Mouse (Mus musculus) heart, embryonic 12.5 days (tissue): ENCODE measurements at regions not wholly inside any gene's neighbourhood (a gene's known extent, or its start where the extent isn't known, plus 50 kb on each side); places are given as distances from the start of the nearest gene placed in this dataset.

Source experiments
- ATAC-seq: fragments of 200-750 bp; cut with Nextera tagmentation; 2 replicates; pipeline ENCODE4 v1.8.0; 2017; ENCODE audit warnings: moderate TSS enrichment, moderate library complexity; ENCODE audit not compliant: insufficient number of reproducible peaks, low FRiP score
- H3K27ac ChIP-seq: fragments of 300-500 bp; sonication (generic); 2 replicates; pipeline ENCODE4 v1.5.1; 2016; ENCODE audit warnings: mild to moderate bottlenecking, moderate library complexity; ENCODE audit not compliant: poor library complexity, severe bottlenecking
- H3K27me3 ChIP-seq: fragments of 300-500 bp; sonication (generic); replicated peaks from 2 replicates; pipeline ENCODE4 v1.6.1; 2016; ENCODE audit warnings: mild to moderate bottlenecking, moderate library complexity
- H3K36me3 ChIP-seq: fragments of 300-500 bp; sonication (generic); 2 replicates; pipeline ENCODE4 v1.6.1; 2016; ENCODE audit warnings: mild to moderate bottlenecking, moderate library complexity
- H3K4me1 ChIP-seq: fragments of 300-500 bp; sonication (generic); replicated peaks from 2 replicates; pipeline ENCODE4 v1.6.1; 2016; ENCODE audit warnings: mild to moderate bottlenecking
- H3K4me2 ChIP-seq: fragments of 300-500 bp; sonication (generic); 2 replicates; pipeline ENCODE4 v1.6.1; 2016; ENCODE audit warnings: mild to moderate bottlenecking, moderate library complexity
- H3K4me3 ChIP-seq: fragments of 300-500 bp; sonication (generic); 2 replicates; pipeline ENCODE4 v1.5.1; 2016; ENCODE audit warnings: mild to moderate bottlenecking
- H3K9ac ChIP-seq: fragments of 300-500 bp; sonication (generic); 2 replicates; pipeline ENCODE4 v1.6.1; 2016; ENCODE audit warnings: mild to moderate bottlenecking, moderate library complexity
- H3K9me3 ChIP-seq: fragments of 300-500 bp; sonication (generic); replicated peaks from 2 replicates; pipeline ENCODE4 v1.6.1; 2016; ENCODE audit warnings: mild to moderate bottlenecking, moderate library complexity
- WGBS: fragments of 180-500 bp; shearing (Covaris S2); methylation state at CpG from one replicate; pipeline ENCODE4 v1.1.7; 2016; 5-methylcytosine and 5-hydroxymethylcytosine counted together

- H3K4me3 ChIP-seq, result no peak overlapping the region
- H3K4me1 ChIP-seq, result peaks cover 24% of the 10 kb centered on the region
- no peak for ATAC-seq
- H3K27ac ChIP-seq, result no peak overlapping the region
- no peaks in the 10 kb centered on the region for H3K27me3 ChIP-seq
- no peak overlapping the region for H3K4me2 ChIP-seq
- H3K9ac ChIP-seq, result no peak overlapping the region
- no peaks in the 10 kb centered on the region for H3K9me3 ChIP-seq
- no peaks in the 10 kb centered on the region for H3K36me3 ChIP-seq
Measured at GRCm38 (mm10) chr12:25313212-25313611, 216.3 kb upstream of the Id2 start.

- H3K9ac ChIP-seq, result no peak overlapping the region
- H3K27ac ChIP-seq, result no peak overlapping the region
Measured at GRCm38 (mm10) chr12:25312390-25312789, 215.4 kb upstream of the Id2 start.

GRCm38 (mm10) chr12:25311728-25312127 is 214.8 kb upstream of the Id2 start:
- H3K4me3 ChIP-seq, result no peak overlapping the region
- 75% methylated on average over 7 of the region's 7 CpGs for WGBS
- no peaks in the 10 kb centered on the region for H3K36me3 ChIP-seq
- no peaks in the 10 kb centered on the region for H3K9me3 ChIP-seq
- H3K4me1 ChIP-seq, result peaks cover 19% of the 10 kb centered on the region
- ATAC-seq, result no peak
- no peak overlapping the region for H3K9ac ChIP-seq
- H3K4me2 ChIP-seq, result no peak overlapping the region
- H3K27ac ChIP-seq, result no peak overlapping the region
- H3K27me3 ChIP-seq, result no peaks in the 10 kb centered on the region

More at GRCm38 (mm10) chr12:25312390-25312789, 215.4 kb upstream of the Id2 start:
- WGBS, result 88% methylated on average over 2 of the region's 2 CpGs
- ATAC-seq, result no peak
- H3K36me3 ChIP-seq, result no peaks in the 10 kb centered on the region
- H3K9me3 ChIP-seq, result no peaks in the 10 kb centered on the region
- peaks cover 19% of the 10 kb centered on the region for H3K4me1 ChIP-seq
- H3K4me3 ChIP-seq, result no peak overlapping the region
- no peak overlapping the region for H3K4me2 ChIP-seq
- no peaks in the 10 kb centered on the region for H3K27me3 ChIP-seq

GRCm38 (mm10) chr12:25310293-25310946 is 213.5 kb upstream of the Id2 start:
- Histone ChIP-seq H3K36me3 (no peaks in the 10 kb centered on the region), H3K4me2 (no peak overlapping the region), H3K27me3 (no peaks in the 10 kb centered on the region), H3K4me3 (no peak overlapping the region), H3K9me3 (no peaks in the 10 kb centered on the region), H3K9ac (no peak overlapping the region), H3K27ac (no peak overlapping the region), H3K4me1 (peaks cover 16% of the 10 kb centered on the region)
- ATAC-seq, result no peak
- WGBS, result 41% methylated on average over 6 of the region's 6 CpGs

- H3K36me3 ChIP-seq, result no peaks in the 10 kb centered on the region
- peaks cover 18% of the 10 kb centered on the region for H3K4me1 ChIP-seq
- H3K4me3 ChIP-seq, result no peak overlapping the region
- H3K27me3 ChIP-seq, result no peaks in the 10 kb centered on the region
- no peak for ATAC-seq
- no peaks in the 10 kb centered on the region for H3K9me3 ChIP-seq
- 93% methylated on average over 6 of the region's 6 CpGs for WGBS
- no peak overlapping the region for H3K27ac ChIP-seq
- no peak overlapping the region for H3K4me2 ChIP-seq
- no peak overlapping the region for H3K9ac ChIP-seq
Measured at GRCm38 (mm10) chr12:25309234-25309633, 212.3 kb upstream of the Id2 start.

GRCm38 (mm10) chr12:25305764-25306653 is 209.1 kb upstream of the Id2 start:
- Histone ChIP-seq H3K4me2 (no peak overlapping the region), H3K36me3 (no peaks in the 10 kb centered on the region), H3K9me3 (no peaks in the 10 kb centered on the region), H3K4me1 (peaks cover 20% of the 10 kb centered on the region), H3K9ac (no peak overlapping the region), H3K27me3 (no peaks in the 10 kb centered on the region), H3K27ac (no peak overlapping the region), H3K4me3 (no peak overlapping the region)
- ATAC-seq, result no peak
- WGBS, result 84% methylated on average over 12 of the region's 12 CpGs

GRCm38 (mm10) chr12:25304820-25305511 is 208.0 kb upstream of the Id2 start:
- Histone ChIP-seq H3K36me3 (no peaks in the 10 kb centered on the region), H3K4me3 (no peak overlapping the region), H3K27ac (no peak overlapping the region), H3K4me2 (no peak overlapping the region), H3K9ac (no peak overlapping the region), H3K9me3 (no peaks in the 10 kb centered on the region), H3K27me3 (no peaks in the 10 kb centered on the region), H3K4me1 (peaks cover 14% of the 10 kb centered on the region)
- no peak for ATAC-seq
- WGBS, result 76% methylated on average over 6 of the region's 6 CpGs

- Histone ChIP-seq H3K27ac (no peak overlapping the region), H3K27me3 (no peaks in the 10 kb centered on the region), H3K9ac (no peak overlapping the region), H3K36me3 (no peaks in the 10 kb centered on the region), H3K9me3 (no peaks in the 10 kb centered on the region), H3K4me2 (no peak overlapping the region), H3K4me1 (peaks cover 25% of the 10 kb centered on the region), H3K4me3 (no peak overlapping the region)
- ATAC-seq, result no peak
- 51% methylated on average over 7 of the region's 7 CpGs for WGBS
Measured at GRCm38 (mm10) chr12:25303500-25304050, 206.6 kb upstream of the Id2 start.

GRCm38 (mm10) chr12:25300804-25301390 is 204.0 kb upstream of the Id2 start:
- H3K4me2 ChIP-seq, result no peak overlapping the region
- no peaks in the 10 kb centered on the region for H3K27me3 ChIP-seq
- no peaks in the 10 kb centered on the region for H3K36me3 ChIP-seq
- ATAC-seq, result no peak
- no peak overlapping the region for H3K27ac ChIP-seq
- 58% methylated on average over 9 of the region's 9 CpGs for WGBS
- H3K4me3 ChIP-seq, result no peak overlapping the region
- no peaks in the 10 kb centered on the region for H3K9me3 ChIP-seq
- peaks cover 36% of the 10 kb centered on the region for H3K4me1 ChIP-seq
- no peak overlapping the region for H3K9ac ChIP-seq

GRCm38 (mm10) chr12:25299603-25300471 is 202.9 kb upstream of the Id2 start:
- Histone ChIP-seq H3K9me3 (no peaks in the 10 kb centered on the region), H3K27ac (no peak overlapping the region), H3K4me1 (peaks cover 36% of the 10 kb centered on the region), H3K9ac (no peak overlapping the region), H3K4me3 (no peak overlapping the region), H3K4me2 (no peak overlapping the region), H3K36me3 (no peaks in the 10 kb centered on the region), H3K27me3 (no peaks in the 10 kb centered on the region)
- ATAC-seq, result no peak
- WGBS, result 59% methylated on average over 11 of the region's 11 CpGs
